24 mouse cellular contexts compared by ENCODE assay signal in the genomic region with DNA sequence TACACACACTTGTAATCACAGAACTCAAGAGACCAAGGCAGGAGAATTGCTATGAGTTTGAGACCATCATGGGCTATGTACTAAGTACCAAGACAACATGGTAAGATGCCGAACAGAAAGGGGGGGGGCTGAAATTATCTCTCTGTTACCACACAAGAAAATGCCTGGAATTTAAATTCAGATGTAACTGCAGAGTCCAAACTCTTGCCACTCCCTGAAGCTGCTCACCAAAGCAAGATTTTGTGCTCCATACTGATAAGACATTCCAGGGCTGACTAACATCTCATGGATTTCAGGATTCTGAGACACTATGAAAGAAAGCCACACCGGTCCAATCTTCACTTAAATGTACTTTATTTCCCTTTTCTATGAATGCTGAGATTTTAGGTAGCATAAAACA. TPM values are rescaled to one million over a fixed set of nuclear protein-coding genes. Genes with fewer than 3 reads are reported as not detected.
DNase-seq lines count a peak whose midpoint lies in the region; ATAC-seq and TF ChIP-seq lines count a peak whose summit lies in the region.
"Had no signal": no experiment of that assay in that cellular context is flagged by ENCODE, and none has a peak within 500 bp of the region (broad histone marks: within the 10 kb centered on the region; RNA-seq: fewer than 3 reads in every experiment).

No protein-coding gene starts in this region.

- no peak for TF ChIP-seq POLR2A in heart, adult 2 months (IDR thresholded peaks at IDR 0.05; ENCODE audit: insufficient read depth, low read depth, low read length)
- TF ChIP-seq POLR2A in kidney, adult 2 months (IDR thresholded peaks at IDR 0.05; ENCODE audit: low read depth, low read length): no peak
- no peak for TF ChIP-seq POLR2A in embryonic fibroblast, embryonic 13.5 days (IDR thresholded peaks at IDR 0.05; ENCODE audit: low read depth, low read length)

- no peak overlapping the region for H3K4me3 ChIP-seq in heart, adult 2 months
- no peak overlapping the region for H3K4me3 ChIP-seq in kidney, adult 2 months (ENCODE audit: insufficient read depth, low read depth, low read length)
- no peak overlapping the region for H3K4me3 ChIP-seq in kidney, embryonic 16.5 days (ENCODE audit: low read length)
- H3K4me3 ChIP-seq in ES-E14 (ENCODE audit: insufficient read depth in 1 of 2, low read depth in 1 of 2, low read length in 2 of 2, poor library complexity in 1 of 2, severe bottlenecking in 1 of 2): no peak overlapping the region
- no peak overlapping the region for H3K4me3 ChIP-seq in embryonic fibroblast, embryonic 13.5 days (ENCODE audit: insufficient read depth, low read length)
- no peak overlapping the region for H3K4me3 ChIP-seq in liver, embryonic 12.5 days
- H3K4me3 ChIP-seq: heart, embryonic 10.5 days; hindbrain, embryonic 13.5 days; kidney, embryonic 15.5 days; limb, embryonic 10.5 days; limb, embryonic 15.5 days; midbrain, embryonic 10.5 days; stomach, embryonic 15.5 days had no signal

- peaks cover 7% of the 10 kb centered on the region for H3K4me1 ChIP-seq in heart, adult 2 months (ENCODE audit: control insufficient read depth, insufficient read depth, low read length)
- peaks cover 8% of the 10 kb centered on the region for H3K4me1 ChIP-seq in kidney, adult 2 months (ENCODE audit: control insufficient read depth, insufficient read depth, low read length)
- H3K4me1 ChIP-seq in kidney, embryonic 16.5 days (ENCODE audit: insufficient read depth, low read length): peaks cover 24% of the 10 kb centered on the region
- peaks cover 11 to 15% of the 10 kb centered on the region in 2 experiments; a peak in 3 of 4 replicates for H3K4me1 ChIP-seq in ES-E14 (ENCODE audit: control insufficient read depth in 2 of 2, insufficient read depth in 2 of 2, low read length in 2 of 2, poor library complexity in 1 of 2)
- H3K4me1 ChIP-seq in embryonic fibroblast, embryonic 13.5 days (ENCODE audit: control insufficient read depth, insufficient read depth, low read length): peaks cover 13% of the 10 kb centered on the region
- H3K4me1 ChIP-seq in liver, embryonic 12.5 days: peaks cover 20% of the 10 kb centered on the region

- WGBS in heart, adult 2 months: 51% methylated on average over 2 of the region's 2 CpGs
- 78% methylated on average over 2 of the region's 2 CpGs for WGBS in kidney, adult 2 months
- WGBS in kidney, embryonic 16.5 days: 83% methylated on average over 2 of the region's 2 CpGs
- 44% methylated on average over 2 of the region's 2 CpGs for WGBS in liver, embryonic 12.5 days (ENCODE audit: insufficient replicate concordance)

- no peaks in the 10 kb centered on the region for H3K79me2 ChIP-seq in heart, adult 2 months (replicated peaks; ENCODE audit: control insufficient read depth, insufficient read depth, low read length)

- H3K36me3 ChIP-seq in heart, adult 2 months (ENCODE audit: control insufficient read depth, insufficient read depth, low read length): peaks cover 2% of the 10 kb centered on the region; the same call in 1 of the 2 replicates
- no peaks in the 10 kb centered on the region for H3K36me3 ChIP-seq in kidney, adult 2 months (ENCODE audit: control insufficient read depth, insufficient read depth, low read length)
- H3K36me3 ChIP-seq in kidney, embryonic 16.5 days (ENCODE audit: insufficient read depth, low read length): no peaks in the 10 kb centered on the region
- no peaks in the 10 kb centered on the region for H3K36me3 ChIP-seq in ES-E14 (ENCODE audit: control insufficient read depth, insufficient read depth, low read length, poor library complexity, severe bottlenecking)
- no peaks in the 10 kb centered on the region for H3K36me3 ChIP-seq in liver, embryonic 12.5 days
- H3K36me3 ChIP-seq: heart, embryonic 10.5 days; hindbrain, embryonic 13.5 days; kidney, embryonic 15.5 days; limb, embryonic 10.5 days; limb, embryonic 15.5 days; midbrain, embryonic 10.5 days; stomach, embryonic 15.5 days had no signal

- H3K4me2 ChIP-seq in kidney, embryonic 16.5 days (replicated peaks; ENCODE audit: low read depth, low read length): no peak overlapping the region
- H3K4me2 ChIP-seq in liver, embryonic 12.5 days: no peak overlapping the region
- H3K4me2 ChIP-seq: hindbrain, embryonic 13.5 days; kidney, embryonic 15.5 days; limb, embryonic 15.5 days; stomach, embryonic 15.5 days had no signal

- peak overlapping the region; percentile 52 for H3K27ac ChIP-seq in heart, adult 2 months
- H3K27ac ChIP-seq in kidney, adult 2 months (ENCODE audit: insufficient read depth, low read depth, low read length): peak overlapping the region; percentile 48; the same call in 1 of the 2 replicates
- no peak overlapping the region for H3K27ac ChIP-seq in kidney, embryonic 16.5 days (ENCODE audit: low read length)
- peak overlapping the region; percentile 99; the same call in 1 of the 2 replicates for H3K27ac ChIP-seq in ES-E14 (ENCODE audit: insufficient read depth, low read depth, low read length, poor library complexity, severe bottlenecking)
- 0 out of 2 replicates have a peak overlapping the region, but pooled peaks have one; percentile 30 for H3K27ac ChIP-seq in embryonic fibroblast, embryonic 13.5 days (ENCODE audit: insufficient read depth, low read length)
- no peak overlapping the region for H3K27ac ChIP-seq in liver, embryonic 12.5 days
- H3K27ac ChIP-seq: hindbrain, embryonic 13.5 days; limb, embryonic 10.5 days; limb, embryonic 15.5 days; liver, embryonic 14.5 days; midbrain, embryonic 10.5 days; stomach, embryonic 15.5 days had no signal

- intact Hi-C loops in heart, adult 2 months (cut with DNase I): no loop called here

- H3K9me3 ChIP-seq in kidney, embryonic 16.5 days (ENCODE audit: low read length): no peaks in the 10 kb centered on the region
- no peaks in the 10 kb centered on the region for H3K9me3 ChIP-seq in ES-E14 (ENCODE audit: control insufficient read depth, insufficient read depth, low read depth, low read length)
- no peaks in the 10 kb centered on the region for H3K9me3 ChIP-seq in liver, embryonic 12.5 days (replicated peaks)
- H3K9me3 ChIP-seq: heart, embryonic 10.5 days; hindbrain, embryonic 13.5 days; kidney, embryonic 15.5 days; limb, embryonic 10.5 days; limb, embryonic 15.5 days; midbrain, embryonic 10.5 days; stomach, embryonic 15.5 days had no signal

- in situ Hi-C loops in ES-E14 (cut with MboI; ENCODE audit: low sequenced_read_pairs in 2 of 2, unreplicated experiment in 2 of 2): no loop called here

- TF ChIP-seq EP300 in heart, adult 2 months (IDR thresholded peaks at IDR 0.05; ENCODE audit: insufficient read depth, low read depth, low read length): no peak

- no peak for DNase-seq in heart, adult 2 months
- no peak for DNase-seq in heart, adult 8-10 months (ENCODE audit: low spot score)
- no peak for DNase-seq in kidney, adult 2 months
- DNase-seq in ES-E14 (ENCODE audit: low read depth, low spot score): no peak
- DNase-seq: adrenal gland, postnatal 14 days; cerebellum, adult 18-20 months; cerebellum, postnatal 14 days; kidney, adult 11 months; lung, adult 2 months; right cerebral cortex, postnatal 25 days had no signal

- ATAC-seq in kidney, embryonic 16.5 days (ENCODE audit: low FRiP score, low TSS enrichment): no peak
- ATAC-seq in erythroblast, adult 5-6 weeks (replicated peaks; ENCODE audit: low FRiP score, poor library complexity, severe bottlenecking): no peak
- ATAC-seq in liver, embryonic 12.5 days: no peak
- ATAC-seq: forebrain, embryonic 14.5 days; midbrain, embryonic 16.5 days had no signal

- H3K9ac ChIP-seq in heart, adult 2 months (ENCODE audit: low read depth, low read length): no peak overlapping the region
- H3K9ac ChIP-seq in kidney, embryonic 16.5 days (replicated peaks; ENCODE audit: low read length): no peak overlapping the region
- no peak overlapping the region for H3K9ac ChIP-seq in ES-E14 (ENCODE audit: insufficient read depth, low read depth, low read length, poor library complexity, severe bottlenecking)
- no peak overlapping the region for H3K9ac ChIP-seq in liver, embryonic 12.5 days
- H3K9ac ChIP-seq: hindbrain, embryonic 13.5 days; kidney, embryonic 15.5 days; limb, embryonic 15.5 days; liver, embryonic 14.5 days; stomach, embryonic 15.5 days had no signal

- TF ChIP-seq CTCF in heart, adult 2 months (IDR thresholded peaks at IDR 0.05): no peak
- no peak for TF ChIP-seq CTCF in kidney, adult 2 months (conservative IDR thresholded peaks at IDR 0.05; ENCODE audit: insufficient read depth, insufficient read length, low read depth, low read length)
- no peak for TF ChIP-seq CTCF in embryonic fibroblast, embryonic 13.5 days (IDR thresholded peaks at IDR 0.05; ENCODE audit: borderline replicate concordance, insufficient read depth, low read length)

- no peaks in the 10 kb centered on the region for H3K27me3 ChIP-seq in heart, adult 2 months (ENCODE audit: control insufficient read depth, insufficient read depth, low read length)
- no peaks in the 10 kb centered on the region for H3K27me3 ChIP-seq in kidney, adult 2 months (replicated peaks; ENCODE audit: control insufficient read depth, insufficient read depth, low read length)
- no peaks in the 10 kb centered on the region for H3K27me3 ChIP-seq in kidney, embryonic 16.5 days (ENCODE audit: insufficient read depth, low read length)
- H3K27me3 ChIP-seq in liver, embryonic 12.5 days (replicated peaks): no peaks in the 10 kb centered on the region
- H3K27me3 ChIP-seq: hindbrain, embryonic 13.5 days; kidney, embryonic 15.5 days; limb, embryonic 15.5 days; stomach, embryonic 15.5 days had no signal

TF ChIP-seq in ES-E14, 5 proteins besides CTCF, POLR2A, EP300 and RAD21:
- peak; percentile 57; the same call in 1 of the 2 replicates for TF ChIP-seq ZNF384 (IDR thresholded peaks at IDR 0.05; ENCODE audit: low read depth, low read length)
- TF ChIP-seq ZC3H11A (IDR thresholded peaks at IDR 0.05; ENCODE audit: borderline replicate concordance, low read depth, low read length): no peak
TF ChIP-seq in ES-E14: peak in this region for 1.

RNA-seq across cellular contexts. Expression of a gene that starts 5.2 kb away (rescaled TPM):
- total RNA-seq in heart, adult 2 months (2021): 1,000 to 10,000 TPM; 1,540 to 1,554 TPM
- polyA plus RNA-seq in heart, adult 2 months (2012; rRNA removed): 2,007 and 3,319 TPM in 2 replicates
- 1,000 to 10,000 TPM; 1,176 to 1,889 (median 1,438) TPM for total RNA-seq in heart, adult 8-10 months (2022)
- 3,384 and 3,621 TPM in 2 replicates for polyA plus RNA-seq in kidney, adult 2 months (2012; rRNA removed)
- polyA plus RNA-seq in kidney, embryonic 16.5 days (2015; fragmentation: Nextera tagmentation; extraction: Ambion mirVana): 2,859 and 3,187 TPM in 2 replicates
- 3,361 and 3,988 TPM in 2 replicates for total RNA-seq in ES-E14 (2012; rRNA removed)
- 2,507 and 2,625 TPM in 2 replicates for polyA plus RNA-seq in embryonic fibroblast, embryonic 13.5 days (2011; ENCODE audit: insufficient read length, low read depth, missing spikeins)
- 767 and 958 TPM in 2 replicates for total RNA-seq in erythroblast, adult 5-6 weeks (2015; ENCODE audit: low replicate concordance)
- total RNA-seq in erythroblast, adult 5-6 weeks (2017; ENCODE audit: low replicate concordance): 825 and 1,090 TPM in 2 replicates
- polyA plus RNA-seq in liver, embryonic 12.5 days (2016; fragmentation: Nextera tagmentation; extraction: Ambion mirVana): 2,428 and 2,723 TPM in 2 replicates

Comparison
In these comparisons a context has a peak if more than half of its experiments do, and no peak if none do; other contexts are left out.
1. H3K27ac ChIP-seq: peak in heart, adult 2 months (single experiment), kidney, adult 2 months (single experiment), ES-E14 (single experiment) and embryonic fibroblast, embryonic 13.5 days (single experiment); none in kidney, embryonic 16.5 days (single experiment) and liver, embryonic 12.5 days (single experiment).